ENCODE assay signal across 8 mouse cellular contexts in genomic region chr11:80809993-80810821, GRCm38 (mm10). TPM values are rescaled to one million over a fixed set of nuclear protein-coding genes. Genes with fewer than 3 reads are reported as not detected.
A peak's percentile ranks its signal among the peaks of the same experiment; 100 is the strongest.
DNase-seq lines count a peak whose midpoint lies in the region; ATAC-seq and TF ChIP-seq lines count a peak whose summit lies in the region.

Gene Tmem98 (plus strand): TSS chr11:80810175.

- CTCF ChIA-PET in Patski (lab: Charles Lee), result interaction anchor here (1.0 to 1.6 kb wide), 3 partner anchors 11 to 109 kb away, joined by 3 read pairs; no protein-coding TSS in a partner anchor

- 0 out of 2 replicates have a peak, but pooled peaks cover 1% of the 10 kb centered on the region for H3K9me3 ChIP-seq in E14TG2a.4 (ENCODE audit: low read length)
- H3K9me3 ChIP-seq in embryonic facial prominence, embryonic 11.5 days (replicated peaks; ENCODE audit: control insufficient read depth, low read length), result no peaks in the 10 kb centered on the region
- no peaks in the 10 kb centered on the region for H3K9me3 ChIP-seq in heart, embryonic 15.5 days (replicated peaks)
- no peaks in the 10 kb centered on the region for H3K9me3 ChIP-seq in stomach, embryonic 16.5 days (replicated peaks; ENCODE audit: control insufficient read depth, low read length)

- peak within 1 kb of the TSS; percentile 92 for H3K4me2 ChIP-seq in embryonic facial prominence, embryonic 11.5 days (ENCODE audit: low read depth, low read length)
- peak within 1 kb of the TSS; percentile 83 for H3K4me2 ChIP-seq in heart, embryonic 15.5 days
- H3K4me2 ChIP-seq in stomach, embryonic 16.5 days (ENCODE audit: low read depth, low read length), result peak within 1 kb of the TSS; percentile 80

- under 1% methylated on average over 50 of the region's 54 CpGs for WGBS in embryonic facial prominence, embryonic 11.5 days
- WGBS in heart, embryonic 15.5 days, result under 1% methylated on average over 37 of the region's 54 CpGs
- 1% methylated on average over 52 of the region's 54 CpGs for WGBS in stomach, embryonic 16.5 days

- no peak for TF ChIP-seq CTCF in E14TG2a.4 (conservative IDR thresholded peaks at IDR 0.05; ENCODE audit: low read length)
- TF ChIP-seq CTCF in Patski (IDR thresholded peaks at IDR 0.05), result no peak
- no peak for TF ChIP-seq CTCF in layer of hippocampus, adult 2 months (conservative IDR thresholded peaks at IDR 0.05)

- peaks cover 26% of the 10 kb centered on the region for H3K27me3 ChIP-seq in E14TG2a.4 (ENCODE audit: insufficient read depth, low read length)
- no peaks in the 10 kb centered on the region for H3K27me3 ChIP-seq in Patski
- H3K27me3 ChIP-seq in embryonic facial prominence, embryonic 11.5 days (ENCODE audit: control insufficient read depth, insufficient read depth, low read length), result no peaks in the 10 kb centered on the region
- no peaks in the 10 kb centered on the region; the same call in 1 of the 2 replicates for H3K27me3 ChIP-seq in heart, embryonic 15.5 days
- no peaks in the 10 kb centered on the region for H3K27me3 ChIP-seq in stomach, embryonic 16.5 days (ENCODE audit: control insufficient read depth, insufficient read depth, low read length)

- H3K4me1 ChIP-seq in E14TG2a.4 (replicated peaks; ENCODE audit: low read depth, low read length), result peaks cover 54% of the 10 kb centered on the region
- H3K4me1 ChIP-seq in embryonic facial prominence, embryonic 11.5 days (ENCODE audit: control insufficient read depth, insufficient read depth, low read length), result no peaks in the 10 kb centered on the region; the same call in 1 of the 2 replicates
- peaks cover 21% of the 10 kb centered on the region for H3K4me1 ChIP-seq in heart, embryonic 15.5 days (replicated peaks)
- peaks cover 16% of the 10 kb centered on the region for H3K4me1 ChIP-seq in stomach, embryonic 16.5 days (ENCODE audit: control insufficient read depth, insufficient read depth, low read length)

- peak within 1 kb of the TSS; percentile 74 for H3K4me3 ChIP-seq in E14TG2a.4 (replicated peaks; ENCODE audit: low read length)
- peak within 1 kb of the TSS; percentile 67 for H3K4me3 ChIP-seq in embryonic facial prominence, embryonic 11.5 days (ENCODE audit: low read depth, low read length)
- H3K4me3 ChIP-seq in heart, embryonic 15.5 days, result peak within 1 kb of the TSS; percentile 67
- H3K4me3 ChIP-seq in layer of hippocampus, adult 2 months, result peak within 1 kb of the TSS; percentile 53
- H3K4me3 ChIP-seq in stomach, embryonic 16.5 days (replicated peaks; ENCODE audit: low read length), result peak within 1 kb of the TSS; percentile 63

- in situ Hi-C loops in Patski (cut with MboI; ENCODE audit: low pct_unique_long_range_greater_than_20kb), result loop anchor here (25.0 kb wide), 1 partner anchor 348 kb away; no protein-coding TSS in a partner anchor

- no peak for DNase-seq in Patski (ENCODE audit: low read depth, low spot score)
- peak; percentile 59 for DNase-seq in embryonic facial prominence, embryonic 11.5 days (ENCODE audit: low spot score)
- DNase-seq in layer of hippocampus, adult 2 months (ENCODE audit: low spot score in 2 of 2), result peak; percentile 21 to 41
- DNase-seq in lung, postnatal 36 days, result peak; percentile 41

- ATAC-seq in Patski, result peak; percentile 41
- ATAC-seq in embryonic facial prominence, embryonic 11.5 days (replicated peaks; ENCODE audit: insufficient number of reproducible peaks, low FRiP score, low TSS enrichment, low read depth), result peak; percentile 83
- ATAC-seq in heart, embryonic 15.5 days (replicated peaks; ENCODE audit: insufficient number of reproducible peaks, insufficient read depth, low FRiP score, low read depth), result peak; percentile 82
- peak; percentile 82 for ATAC-seq in stomach, embryonic 16.5 days (ENCODE audit: insufficient read depth, low FRiP score)
- no peak for ATAC-seq in monocyte, adult 5-6 weeks (replicated peaks; ENCODE audit: insufficient number of reproducible peaks, low FRiP score, low TSS enrichment, poor library complexity, severe bottlenecking)

- H3K9ac ChIP-seq in embryonic facial prominence, embryonic 11.5 days (replicated peaks; ENCODE audit: low read length), result peak within 1 kb of the TSS; percentile 86
- H3K9ac ChIP-seq in heart, embryonic 15.5 days, result peak within 1 kb of the TSS; percentile 77
- H3K9ac ChIP-seq in stomach, embryonic 16.5 days (ENCODE audit: low read length), result peak within 1 kb of the TSS; percentile 91

- POLR2A ChIA-PET in Patski (lab: Charles Lee), result interaction anchor here (0.6 to 1.0 kb wide), 2 partner anchors 9 to 25 kb away, joined by 3 read pairs; no protein-coding TSS in a partner anchor

- peak within 1 kb of the TSS; percentile 87 for H3K27ac ChIP-seq in embryonic facial prominence, embryonic 11.5 days (replicated peaks; ENCODE audit: low read depth, low read length)
- peak within 1 kb of the TSS; percentile 88 for H3K27ac ChIP-seq in heart, embryonic 15.5 days
- H3K27ac ChIP-seq in layer of hippocampus, adult 2 months, result peak within 1 kb of the TSS; percentile 79
- peak within 1 kb of the TSS; percentile 90 for H3K27ac ChIP-seq in stomach, embryonic 16.5 days (ENCODE audit: low read length)

- peaks cover 18% of the 10 kb centered on the region for H3K36me3 ChIP-seq in E14TG2a.4 (ENCODE audit: insufficient read depth, low read length)
- H3K36me3 ChIP-seq in embryonic facial prominence, embryonic 11.5 days (replicated peaks; ENCODE audit: control insufficient read depth, insufficient read depth, low read depth, low read length), result peaks cover 5% of the 10 kb centered on the region
- peaks cover 18% of the 10 kb centered on the region for H3K36me3 ChIP-seq in heart, embryonic 15.5 days
- no peaks in the 10 kb centered on the region; the same call in 1 of the 2 replicates for H3K36me3 ChIP-seq in stomach, embryonic 16.5 days (ENCODE audit: control insufficient read depth, insufficient read depth, low read length)

RNA-seq across cellular contexts. Expression of gene Tmem98, which starts in this region (rescaled TPM):
- 151 TPM for polyA plus RNA-seq in Patski (2021)
- polyA plus RNA-seq in embryonic facial prominence, embryonic 11.5 days (2014; fragmentation: Nextera tagmentation; extraction: Ambion mirVana), result 129 and 146 TPM in 2 replicates
- polyA plus RNA-seq in heart, embryonic 15.5 days (2015; fragmentation: Nextera tagmentation; extraction: Ambion mirVana), result 84.6 and 87.1 TPM in 2 replicates
- total RNA-seq in layer of hippocampus, adult 2 months (2021), result 1 to 10 TPM; 6.0 to 9.0 TPM
- 111 and 121 TPM in 2 replicates for polyA plus RNA-seq in stomach, embryonic 16.5 days (2015; fragmentation: Nextera tagmentation; extraction: Ambion mirVana)
- not detected in 3 replicates for total RNA-seq in monocyte, adult 5-6 weeks (2017)
